Mouse (Mus musculus) megakaryocyte, embryonic 14.5 days (primary cell): ENCODE results near the gene Myo5c.
"Not testable (repeated sequence)": the region's sequence is repeated elsewhere in the genome, so short reads cannot be mapped to it uniquely, and the experiment has no call there.

Experiments
- FLI1 ChIP-seq: IDR thresholded peaks from 2 replicates; pipeline ENCODE4 v1.6.1; 2012; ENCODE audit warnings: low read length, inconsistent platforms, mixed read lengths
- GATA1 ChIP-seq: IDR thresholded peaks from 3 replicates; pipeline ENCODE4 v1.6.1; 2012; ENCODE audit warnings: mixed read lengths, low read length, inconsistent platforms, borderline replicate concordance

GRCm38 (mm10) chr9:75253158-75253557, 21.3 kb downstream of the Myo5c start:
- not testable (repeated sequence) for TF ChIP-seq GATA1, FLI1
